Mouse (Mus musculus): ENCODE results near the gene Hs3st3a1. TPM values are rescaled to one million over a fixed set of nuclear protein-coding genes. Genes with fewer than 3 reads are reported as not detected.

Gene Hs3st3a1
- polyA plus RNA-seq, 1 experiment from 2014 or later: 0.18 TPM

- no peak overlapping the region for H3K4me2 ChIP-seq (ENCODE audit: low read depth, low read length)
- no peak overlapping the region for H3K27ac ChIP-seq (ENCODE audit: low read length)
- H3K9ac ChIP-seq (ENCODE audit: low read depth, low read length): no peak overlapping the region
- no peaks in the 10 kb centered on the region for H3K4me1 ChIP-seq (ENCODE audit: control insufficient read depth, low read depth, low read length)
- 27% methylated on average over 4 of the region's 4 CpGs for WGBS (ENCODE audit: insufficient replicate concordance)
- H3K27me3 ChIP-seq (ENCODE audit: control insufficient read depth, insufficient read depth, low read depth, low read length): no peaks in the 10 kb centered on the region
- no peak overlapping the region for H3K4me3 ChIP-seq (ENCODE audit: low read depth, low read length)
- ATAC-seq (ENCODE audit: low read depth): no peak
- no peaks in the 10 kb centered on the region for H3K36me3 ChIP-seq (ENCODE audit: control insufficient read depth, insufficient read depth)
- H3K9me3 ChIP-seq (replicated peaks; ENCODE audit: control insufficient read depth, low read length): no peaks in the 10 kb centered on the region
Observed at GRCm38 (mm10) chr11:64562771-64563170, 127.6 kb downstream of the Hs3st3a1 start.

Other genes with a start within 250 kb of the Hs3st3a1 start
- 0.15 TPM in 1 of 2 replicates, not detected in the other for gene F930015N05Rik, start 1.3 kb downstream of the Hs3st3a1 start, polyA plus RNA-seq (2015; fragmentation: Nextera tagmentation; extraction: Ambion mirVana)

Data from liver, embryonic 16.5 days (tissue).